Mouse (Mus musculus) lung, embryonic 16.5 days (tissue): ENCODE measurements at regions not wholly inside any gene's neighbourhood (a gene's known extent, or its start where the extent isn't known, plus 50 kb on each side); places are given as distances from the start of the nearest gene placed in this dataset.

Experiments
- ATAC-seq: fragments of 200-750 bp; cut with Nextera tagmentation; 2 replicates; pipeline ENCODE4 v1.8.0; 2017; ENCODE audit warnings: low read depth, mild to moderate bottlenecking, moderate library complexity
- H3K27ac ChIP-seq: fragments of 300-500 bp; sonication (generic); 2 replicates; pipeline ENCODE4 v1.5.1; 2014; ENCODE audit warnings: mild to moderate bottlenecking, control low read depth, low read length
- H3K27me3 ChIP-seq: fragments of 300-500 bp; sonication (generic); 2 replicates; pipeline ENCODE4 v1.6.1; 2014; ENCODE audit warnings: low read depth, low read length, mixed read lengths; ENCODE audit not compliant: control insufficient read depth, insufficient read depth
- H3K36me3 ChIP-seq: fragments of 300-500 bp; sonication (generic); 2 replicates; pipeline ENCODE4 v1.6.1; 2014; ENCODE audit warnings: low read length; ENCODE audit not compliant: control insufficient read depth, insufficient read depth
- H3K4me1 ChIP-seq: fragments of 300-500 bp; sonication (generic); replicated peaks from 2 replicates; pipeline ENCODE4 v1.6.1; 2014; ENCODE audit warnings: low read length, mixed read lengths; ENCODE audit not compliant: control insufficient read depth, insufficient read depth
- H3K4me2 ChIP-seq: fragments of 300-500 bp; sonication (generic); 2 replicates; pipeline ENCODE4 v1.6.1; 2014; ENCODE audit warnings: low read depth, low read length, control low read depth
- H3K4me3 ChIP-seq: fragments of 300-500 bp; sonication (generic); 2 replicates; pipeline ENCODE4 v1.5.1; 2014; ENCODE audit warnings: mild to moderate bottlenecking, low read length, control low read depth
- H3K9ac ChIP-seq: fragments of 300-500 bp; sonication (generic); 2 replicates; pipeline ENCODE4 v1.6.1; 2014; ENCODE audit warnings: low read length, control low read depth
- H3K9me3 ChIP-seq: fragments of 300-500 bp; sonication (generic); 2 replicates; pipeline ENCODE4 v1.6.1; 2016; ENCODE audit warnings: low read length; ENCODE audit not compliant: control insufficient read depth
- WGBS: fragments of 180-500 bp; shearing (Covaris S2); extraction: QIAGEN DNeasy Blood & Tissue Kit; methylation state at CpG from one replicate; pipeline ENCODE4 v1.1.7; 2014; 5-methylcytosine and 5-hydroxymethylcytosine counted together

DNA sequence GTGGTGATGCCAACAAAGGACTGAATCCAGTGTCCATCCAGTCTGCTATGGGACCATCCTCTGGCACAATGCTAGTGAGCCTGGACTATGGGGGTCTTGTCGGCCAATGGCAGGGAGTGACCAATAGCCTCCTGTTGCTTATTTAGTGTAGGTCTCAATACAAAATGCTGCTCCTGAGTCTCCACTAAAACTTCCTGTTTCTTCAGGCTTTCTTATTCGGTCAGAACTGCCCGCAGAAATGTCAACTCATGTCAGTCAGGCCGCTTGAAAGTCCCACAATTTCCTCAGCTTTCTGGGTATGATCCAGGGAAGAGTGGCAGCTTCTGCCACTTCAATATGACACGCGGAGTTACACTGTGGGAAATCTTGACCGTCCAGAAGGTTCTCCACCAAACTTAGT, 94.7 kb upstream of the Jazf1 start:
- WGBS: 80% methylated on average over 7 of the region's 7 CpGs
- H3K9ac ChIP-seq: no peak overlapping the region

GRCm38 (mm10) chr6:53161627-53162026, 93.2 kb upstream of the Jazf1 start:
- Histone ChIP-seq H3K9ac (no peak overlapping the region), H3K4me1 (peaks cover 4% of the 10 kb centered on the region; the same call in 1 of the 2 replicates), H3K27me3 (no peaks in the 10 kb centered on the region; the same call in 1 of the 2 replicates), H3K27ac (no peak overlapping the region), H3K36me3 (no peaks in the 10 kb centered on the region), H3K4me3 (no peak overlapping the region), H3K9me3 (peaks cover 3% of the 10 kb centered on the region; the same call in 1 of the 2 replicates), H3K4me2 (no peak overlapping the region)
- WGBS: 70% methylated on average over 2 of the region's 2 CpGs
- no peak for ATAC-seq

More for the DNA sequence above, 94.7 kb upstream of the Jazf1 start:
- H3K27ac ChIP-seq: no peak overlapping the region
- no peak for ATAC-seq
- peaks cover 3% of the 10 kb centered on the region; the same call in 1 of the 2 replicates for H3K9me3 ChIP-seq
- peaks cover 4% of the 10 kb centered on the region; the same call in 1 of the 2 replicates for H3K4me1 ChIP-seq
- H3K4me2 ChIP-seq: no peak overlapping the region
- no peaks in the 10 kb centered on the region for H3K36me3 ChIP-seq
- H3K27me3 ChIP-seq: no peaks in the 10 kb centered on the region; the same call in 1 of the 2 replicates
- H3K4me3 ChIP-seq: no peak overlapping the region

DNA sequence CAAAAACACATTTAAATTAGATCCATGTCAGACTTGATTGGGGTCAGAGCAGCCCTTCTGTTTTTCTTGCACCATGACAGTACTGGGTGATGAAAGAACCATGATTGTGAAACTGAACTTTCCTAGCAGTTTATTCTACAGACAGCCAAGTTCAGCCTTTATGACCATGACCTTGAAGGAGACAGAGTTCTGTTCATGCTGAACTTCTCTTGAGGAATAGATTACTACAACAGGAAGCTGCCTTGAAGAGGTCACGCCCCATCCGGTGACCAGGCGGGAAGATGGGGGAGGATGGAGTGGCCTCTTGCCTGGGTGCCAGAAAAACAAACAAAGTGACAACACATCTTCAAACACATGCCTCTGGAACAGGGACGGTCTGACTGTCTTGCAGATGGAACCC, 86.2 kb upstream of the Jazf1 start:
- Histone ChIP-seq H3K9me3 (no peaks in the 10 kb centered on the region), H3K27me3 (peaks cover 4% of the 10 kb centered on the region), H3K4me3 (no peak overlapping the region), H3K27ac (no peak overlapping the region), H3K9ac (no peak overlapping the region), H3K4me1 (peaks cover 10% of the 10 kb centered on the region), H3K36me3 (no peaks in the 10 kb centered on the region), H3K4me2 (no peak overlapping the region)
- peak; percentile 95 for ATAC-seq
- 29% methylated on average over 4 of the region's 4 CpGs for WGBS

GRCm38 (mm10) chr6:53147478-53147877, 79.0 kb upstream of the Jazf1 start:
- Histone ChIP-seq H3K4me3 (no peak overlapping the region), H3K4me1 (no peaks in the 10 kb centered on the region), H3K27ac (no peak overlapping the region), H3K9ac (no peak overlapping the region), H3K36me3 (no peaks in the 10 kb centered on the region), H3K27me3 (peaks cover 5% of the 10 kb centered on the region), H3K4me2 (no peak overlapping the region), H3K9me3 (no peaks in the 10 kb centered on the region)
- ATAC-seq: no peak
- 31% methylated on average over 5 of the region's 5 CpGs for WGBS

- Histone ChIP-seq H3K9ac (no peak overlapping the region), H3K4me2 (no peak overlapping the region), H3K4me3 (no peak overlapping the region), H3K27me3 (peaks cover 2% of the 10 kb centered on the region; the same call in 1 of the 2 replicates), H3K9me3 (no peaks in the 10 kb centered on the region), H3K27ac (no peak overlapping the region), H3K36me3 (no peaks in the 10 kb centered on the region), H3K4me1 (no peaks in the 10 kb centered on the region)
- WGBS: 17% methylated on average over 4 of the region's 4 CpGs
- ATAC-seq: no peak
Measured at GRCm38 (mm10) chr6:53143846-53144584, 75.6 kb upstream of the Jazf1 start.

- H3K4me2 ChIP-seq: no peak overlapping the region
- no peak overlapping the region for H3K27ac ChIP-seq
- H3K9me3 ChIP-seq: no peaks in the 10 kb centered on the region
- WGBS: 37% methylated on average over 2 of the region's 2 CpGs
- no peaks in the 10 kb centered on the region for H3K36me3 ChIP-seq
- no peak overlapping the region for H3K4me3 ChIP-seq
- H3K9ac ChIP-seq: no peak overlapping the region
- H3K27me3 ChIP-seq: no peaks in the 10 kb centered on the region
- H3K4me1 ChIP-seq: no peaks in the 10 kb centered on the region
- ATAC-seq: no peak
Measured at GRCm38 (mm10) chr6:53134410-53134809, 66.0 kb upstream of the Jazf1 start.

DNA sequence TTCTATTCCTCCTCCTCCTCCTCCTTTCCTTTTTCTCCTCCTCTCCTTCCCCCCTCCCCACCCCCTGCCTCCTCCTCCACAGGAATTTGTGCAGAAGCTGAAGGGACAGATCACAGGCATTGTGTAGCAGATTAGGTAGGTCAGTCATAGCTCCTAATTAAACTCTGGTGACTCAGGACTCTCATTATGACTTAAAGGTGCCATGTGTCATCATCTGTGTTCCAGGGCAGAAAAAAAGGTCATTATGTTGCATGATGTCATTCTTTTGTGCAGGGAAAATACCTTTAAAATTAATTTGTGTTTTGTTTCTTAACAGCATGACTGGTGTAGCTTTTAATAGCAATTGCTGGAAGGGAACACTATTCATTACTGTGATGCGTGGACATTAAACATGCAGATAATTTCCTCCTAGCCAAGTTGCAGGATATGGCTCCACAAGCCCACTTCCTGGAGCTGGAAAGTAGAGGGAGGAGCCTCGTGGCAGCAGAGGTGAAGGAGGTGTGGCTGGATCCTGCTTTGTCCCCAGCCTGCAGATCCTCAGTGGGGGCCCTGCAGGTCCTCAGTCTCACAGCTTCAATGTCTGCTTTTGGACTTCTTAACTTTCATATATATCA, 62.4 kb upstream of the Jazf1 start:
- H3K4me2 ChIP-seq: no peak overlapping the region
- H3K27ac ChIP-seq: no peak overlapping the region
- H3K27me3 ChIP-seq: no peaks in the 10 kb centered on the region
- ATAC-seq: peak; percentile 62
- 24% methylated on average over 2 of the region's 2 CpGs for WGBS
- no peak overlapping the region for H3K9ac ChIP-seq
- H3K36me3 ChIP-seq: no peaks in the 10 kb centered on the region
- H3K4me1 ChIP-seq: no peaks in the 10 kb centered on the region
- no peak overlapping the region for H3K4me3 ChIP-seq
- H3K9me3 ChIP-seq: no peaks in the 10 kb centered on the region

DNA sequence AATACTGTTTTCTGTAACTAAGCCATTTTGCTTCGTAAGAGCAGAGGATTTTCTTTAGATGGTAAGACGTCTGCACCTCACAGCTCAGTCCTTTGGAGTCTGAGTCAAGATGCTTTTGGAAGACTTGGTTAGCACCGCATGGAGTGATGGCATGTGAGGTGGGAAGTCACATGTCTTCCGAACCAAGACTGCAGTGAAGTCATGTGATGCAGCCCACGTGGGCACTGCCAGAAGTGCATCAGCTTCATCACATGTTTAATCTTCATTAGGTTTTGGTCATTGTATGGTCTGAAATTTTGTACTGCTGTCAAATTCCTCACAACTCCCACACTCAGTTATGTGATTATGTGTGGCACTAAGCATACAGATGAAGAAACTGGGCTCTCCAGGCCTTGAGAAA, 58.3 kb upstream of the Jazf1 start:
- Histone ChIP-seq H3K4me2 (no peak overlapping the region), H3K4me1 (no peaks in the 10 kb centered on the region), H3K27me3 (no peaks in the 10 kb centered on the region), H3K36me3 (no peaks in the 10 kb centered on the region), H3K4me3 (no peak overlapping the region), H3K9ac (no peak overlapping the region), H3K9me3 (no peaks in the 10 kb centered on the region), H3K27ac (no peak overlapping the region)
- no peak for ATAC-seq
- WGBS: 76% methylated on average over 5 of the region's 5 CpGs

DNA sequence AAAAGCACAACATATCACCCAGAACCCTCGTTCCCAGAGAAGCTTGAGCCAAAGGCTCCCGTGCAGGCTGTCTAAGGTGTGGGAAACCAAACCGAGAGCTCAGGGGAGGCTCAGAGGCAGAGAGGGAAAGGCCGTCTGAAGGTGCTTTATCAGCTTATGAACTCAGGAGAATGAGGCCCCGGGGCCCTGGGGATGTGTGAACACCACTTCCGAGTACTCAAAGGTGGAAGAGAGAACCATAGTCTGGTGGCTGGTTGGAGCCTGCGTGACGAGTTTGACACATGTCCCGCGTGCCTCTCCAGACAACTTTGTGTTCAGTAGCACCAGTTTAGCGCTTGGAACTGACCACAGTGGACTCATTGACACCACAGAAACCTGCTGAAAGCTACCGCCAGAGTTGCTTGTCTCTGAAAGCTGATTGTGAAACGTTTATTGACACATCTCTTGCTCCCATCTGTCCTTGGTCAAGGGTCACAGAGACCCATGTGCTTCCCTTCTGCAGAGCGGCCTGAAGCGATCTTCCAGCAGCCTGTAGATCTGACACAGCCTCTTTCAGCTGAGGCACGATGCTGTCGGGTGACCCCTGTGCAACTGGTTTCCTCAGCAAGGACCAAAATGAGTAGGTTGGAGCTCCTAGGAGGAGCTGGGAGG, 56.5 kb upstream of the Jazf1 start:
- Histone ChIP-seq H3K36me3 (no peaks in the 10 kb centered on the region), H3K27ac (no peak overlapping the region), H3K4me3 (no peak overlapping the region), H3K4me1 (no peaks in the 10 kb centered on the region), H3K27me3 (no peaks in the 10 kb centered on the region), H3K9ac (no peak overlapping the region), H3K9me3 (no peaks in the 10 kb centered on the region), H3K4me2 (no peak overlapping the region)
- ATAC-seq: no peak
- 43% methylated on average over 17 of the region's 17 CpGs for WGBS
